Mouse (Mus musculus) MEL-GATA-1-ER (cell line): ENCODE data around the gene Osbpl6.

Experiments used
- DNase-seq: peaks from one replicate; pipeline ENCODE4 v3.0.0-alpha.2; 2012; ENCODE audit warnings: low read depth; ENCODE audit errors: extremely low read depth

The Osbpl6 gene

GRCm38 (mm10) chr2:76496749-76497140, 90.4 kb downstream of the Osbpl6 start:
- no peak for DNase-seq

- no peak for DNase-seq
These were observed 92.6 kb downstream of the Osbpl6 start for GRCm38 (mm10) chr2:76498891-76499290.

- no peak for DNase-seq
These were observed 98.0 kb downstream of the Osbpl6 start for GRCm38 (mm10) chr2:76504122-76504839.

GRCm38 (mm10) chr2:76504989-76505388, 98.7 kb downstream of the Osbpl6 start:
- DNase-seq, result no peak

GRCm38 (mm10) chr2:76511281-76511721, 105.0 kb downstream of the Osbpl6 start:
- peak; percentile 52 for DNase-seq

- no peak for DNase-seq
These were observed 105.8 kb downstream of the Osbpl6 start for GRCm38 (mm10) chr2:76512133-76512532.

GRCm38 (mm10) chr2:76512888-76513287, 106.6 kb downstream of the Osbpl6 start:
- no peak for DNase-seq

- DNase-seq, result no peak
These were observed 107.0 kb downstream of the Osbpl6 start for GRCm38 (mm10) chr2:76513296-76513695.

GRCm38 (mm10) chr2:76517471-76517870, 111.2 kb downstream of the Osbpl6 start:
- DNase-seq, result no peak

GRCm38 (mm10) chr2:76518407-76519063, 112.2 kb downstream of the Osbpl6 start:
- no peak for DNase-seq

GRCm38 (mm10) chr2:76521585-76521984, 115.3 kb downstream of the Osbpl6 start:
- DNase-seq, result no peak

GRCm38 (mm10) chr2:76524451-76524850, 118.1 kb downstream of the Osbpl6 start:
- no peak for DNase-seq

- DNase-seq, result no peak
These were observed 119.3 kb downstream of the Osbpl6 start for GRCm38 (mm10) chr2:76525645-76526044.

- DNase-seq, result no peak
These were observed 126.3 kb downstream of the Osbpl6 start for GRCm38 (mm10) chr2:76532490-76533126.

GRCm38 (mm10) chr2:76534932-76535331, 128.6 kb downstream of the Osbpl6 start:
- DNase-seq, result no peak

GRCm38 (mm10) chr2:76541900-76542299, 135.6 kb downstream of the Osbpl6 start:
- peak; percentile 91 for DNase-seq

GRCm38 (mm10) chr2:76542921-76543320, 136.6 kb downstream of the Osbpl6 start:
- no peak for DNase-seq

- no peak for DNase-seq
These were observed 139.2 kb downstream of the Osbpl6 start for GRCm38 (mm10) chr2:76545539-76545938.

- no peak for DNase-seq
These were observed 141.9 kb downstream of the Osbpl6 start for GRCm38 (mm10) chr2:76548171-76548570.

- DNase-seq, result no peak
These were observed 142.5 kb downstream of the Osbpl6 start for GRCm38 (mm10) chr2:76548836-76549235.

GRCm38 (mm10) chr2:76549316-76549715, 143.0 kb downstream of the Osbpl6 start:
- no peak for DNase-seq

GRCm38 (mm10) chr2:76555852-76556558, 149.7 kb downstream of the Osbpl6 start:
- DNase-seq, result no peak
